16 mouse cellular contexts compared by ENCODE assay signal in the genomic region with DNA sequence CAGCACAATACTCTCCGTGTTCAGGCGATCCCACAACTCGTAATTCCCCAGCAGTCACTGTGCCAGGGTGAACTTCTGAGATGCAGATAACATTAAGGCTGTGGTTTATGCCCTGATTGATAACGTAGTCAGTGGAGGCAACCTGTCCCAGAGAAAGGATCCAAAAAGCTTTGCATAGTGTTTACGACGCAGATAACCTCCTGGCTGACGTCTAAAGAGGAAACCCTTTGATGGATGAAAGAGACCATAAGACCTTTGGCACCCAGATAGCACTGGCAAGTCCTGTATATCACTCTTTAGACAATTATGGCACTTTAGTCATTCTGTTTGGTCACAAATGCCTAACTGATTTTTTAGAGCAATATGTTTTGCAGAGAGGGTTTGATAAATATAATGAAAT.
"Had no signal": no experiment of that assay in that cellular context is flagged by ENCODE, and none has a peak within 500 bp of the region (broad histone marks: within the 10 kb centered on the region; RNA-seq: fewer than 3 reads in every experiment).

No protein-coding gene starts in this region.

- H3K4me3 ChIP-seq: kidney, embryonic 15.5 days; left cerebral cortex, adult 2 months; limb, embryonic 15.5 days; liver, embryonic 12.5 days; lung, embryonic 15.5 days; megakaryocyte, embryonic 14.5 days; midbrain, embryonic 13.5 days; myocyte; stomach, embryonic 15.5 days had no signal

- H3K36me3 ChIP-seq: kidney, embryonic 15.5 days; limb, embryonic 15.5 days; liver, embryonic 12.5 days; lung, embryonic 15.5 days; midbrain, embryonic 13.5 days; stomach, embryonic 15.5 days had no signal

- ATAC-seq: liver, embryonic 12.5 days; midbrain, embryonic 13.5 days had no signal

- H3K4me2 ChIP-seq: kidney, embryonic 15.5 days; limb, embryonic 15.5 days; liver, embryonic 12.5 days; lung, embryonic 15.5 days; midbrain, embryonic 13.5 days; stomach, embryonic 15.5 days had no signal

- H3K9me3 ChIP-seq: kidney, embryonic 15.5 days; limb, embryonic 15.5 days; liver, embryonic 12.5 days; lung, embryonic 15.5 days; midbrain, embryonic 13.5 days; stomach, embryonic 15.5 days had no signal

- H3K27ac ChIP-seq: kidney, embryonic 15.5 days; left cerebral cortex, adult 2 months; limb, embryonic 15.5 days; liver, embryonic 12.5 days; lung, embryonic 15.5 days; macrophage; midbrain, embryonic 13.5 days; stomach, embryonic 15.5 days had no signal

- H3K4me1 ChIP-seq: limb, embryonic 15.5 days; liver, embryonic 12.5 days; lung, embryonic 15.5 days; megakaryocyte, embryonic 14.5 days; midbrain, embryonic 13.5 days; stomach, embryonic 15.5 days had no signal

- H3K27me3 ChIP-seq: kidney, embryonic 15.5 days; limb, embryonic 15.5 days; liver, embryonic 12.5 days; lung, embryonic 15.5 days; megakaryocyte, embryonic 14.5 days; midbrain, embryonic 13.5 days; stomach, embryonic 15.5 days had no signal

- DNase-seq: kidney, adult 2 months; kidney, postnatal 14 days; lung, postnatal 14 days; right cerebral cortex, postnatal 14 days; thymus, adult 2 months; thymus, postnatal 25 days had no signal

- H3K9ac ChIP-seq: kidney, embryonic 15.5 days; limb, embryonic 15.5 days; liver, embryonic 12.5 days; lung, embryonic 15.5 days; midbrain, embryonic 13.5 days; stomach, embryonic 15.5 days had no signal
